8 mouse cellular contexts compared by ENCODE assay signal in genomic region chr2:84734919-84735318, GRCm38 (mm10). TPM values are rescaled to one million over a fixed set of nuclear protein-coding genes. Genes with fewer than 3 reads are reported as not detected.
DNase-seq lines count a peak whose midpoint lies in the region; ATAC-seq and TF ChIP-seq lines count a peak whose summit lies in the region.

No protein-coding gene starts in this region.

- peaks cover 62% of the 10 kb centered on the region for H3K4me1 ChIP-seq in heart, embryonic 10.5 days
- no peaks in the 10 kb centered on the region for H3K4me1 ChIP-seq in heart, adult 2 months (ENCODE audit: control insufficient read depth, insufficient read depth, low read length)
- peaks cover 82% of the 10 kb centered on the region for H3K4me1 ChIP-seq in liver, embryonic 16.5 days (ENCODE audit: control insufficient read depth, low read depth, low read length)

- no peaks in the 10 kb centered on the region for H3K9me3 ChIP-seq in heart, embryonic 10.5 days
- H3K9me3 ChIP-seq in liver, embryonic 16.5 days (replicated peaks; ENCODE audit: control insufficient read depth, low read length) = no peaks in the 10 kb centered on the region

- H3K27me3 ChIP-seq in heart, embryonic 10.5 days (ENCODE audit: insufficient read depth, poor library complexity, severe bottlenecking) = no peaks in the 10 kb centered on the region
- peaks cover 5% of the 10 kb centered on the region for H3K27me3 ChIP-seq in heart, adult 2 months (ENCODE audit: control insufficient read depth, insufficient read depth, low read length)
- H3K27me3 ChIP-seq in liver, embryonic 16.5 days (ENCODE audit: control insufficient read depth, insufficient read depth, low read depth, low read length) = no peaks in the 10 kb centered on the region; the same call in 1 of the 2 replicates

- TF ChIP-seq POLR2A in heart, adult 2 months (IDR thresholded peaks at IDR 0.05; ENCODE audit: insufficient read depth, low read depth, low read length) = no peak

- intact Hi-C loops in heart, adult 2 months (cut with DNase I) = no loop called here

- peak overlapping the region; percentile 57 for H3K4me2 ChIP-seq in liver, embryonic 16.5 days (ENCODE audit: low read depth, low read length)

- H3K79me2 ChIP-seq in heart, adult 2 months (replicated peaks; ENCODE audit: control insufficient read depth, insufficient read depth, low read length) = no peaks in the 10 kb centered on the region

- no peak for TF ChIP-seq CTCF in heart, adult 2 months (IDR thresholded peaks at IDR 0.05)

- WGBS in heart, embryonic 10.5 days = 3% methylated on average over 2 of the region's 2 CpGs
- 4% methylated on average over 2 of the region's 2 CpGs for WGBS in heart, adult 2 months
- 7% methylated on average over 2 of the region's 2 CpGs for WGBS in liver, embryonic 16.5 days (ENCODE audit: insufficient replicate concordance)

- TF ChIP-seq EP300 in heart, adult 2 months (IDR thresholded peaks at IDR 0.05; ENCODE audit: insufficient read depth, low read depth, low read length) = no peak

- no peak for DNase-seq in heart, embryonic 10.5 days (ENCODE audit: low spot score)
- DNase-seq in heart, adult 2 months = no peak
- DNase-seq in NIH3T3 (ENCODE audit: low read depth) = peak; percentile 31
- peak; percentile 13 for DNase-seq in forelimb bud, embryonic 11.5 days (ENCODE audit: low read depth, low spot score)
- DNase-seq in left cerebral cortex, adult 11 months (ENCODE audit: low spot score) = no peak
- no peak for DNase-seq in ovary, postnatal 10 days (ENCODE audit: low spot score)

- H3K36me3 ChIP-seq in heart, embryonic 10.5 days = 0 out of 2 replicates have a peak, but pooled peaks cover 1% of the 10 kb centered on the region
- no peaks in the 10 kb centered on the region for H3K36me3 ChIP-seq in heart, adult 2 months (ENCODE audit: control insufficient read depth, insufficient read depth, low read length)
- peaks cover 29% of the 10 kb centered on the region for H3K36me3 ChIP-seq in liver, embryonic 16.5 days (ENCODE audit: control insufficient read depth, insufficient read depth)

- H3K27ac ChIP-seq in heart, embryonic 10.5 days = peak overlapping the region; percentile 84
- no peak overlapping the region for H3K27ac ChIP-seq in heart, adult 2 months
- H3K27ac ChIP-seq in liver, embryonic 16.5 days (ENCODE audit: low read length) = peak overlapping the region; percentile 97

- ATAC-seq in liver, embryonic 16.5 days (ENCODE audit: low read depth) = peak; percentile 16; the same call in 1 of the 2 replicates
- ATAC-seq in CD4-positive, CD25-positive, alpha-beta regulatory T cell, adult 4 months = no peak

- H3K9ac ChIP-seq in heart, adult 2 months (ENCODE audit: low read depth, low read length) = no peak overlapping the region
- peak overlapping the region; percentile 88 for H3K9ac ChIP-seq in liver, embryonic 16.5 days (ENCODE audit: low read depth, low read length)

- peak overlapping the region; percentile 60 for H3K4me3 ChIP-seq in heart, embryonic 10.5 days
- no peak overlapping the region for H3K4me3 ChIP-seq in heart, adult 2 months
- peak overlapping the region; percentile 76 for H3K4me3 ChIP-seq in liver, embryonic 16.5 days (ENCODE audit: low read depth, low read length)

RNA-seq across cellular contexts. Expression of gene Ypel4, which starts 1.1 kb away (rescaled TPM):
- polyA plus RNA-seq in heart, embryonic 10.5 days (2016; fragmentation: Nextera tagmentation; extraction: Ambion mirVana) = 6.4 and 6.8 TPM in 2 replicates
- total RNA-seq in heart, adult 2 months (2021) = under 1 TPM; 0.44 to 0.45 TPM
- 1.5 and 1.7 TPM in 2 replicates for polyA plus RNA-seq in heart, adult 2 months (2012; rRNA removed)
- 69.6 and 79.1 TPM in 2 replicates for polyA plus RNA-seq in liver, embryonic 16.5 days (2015; fragmentation: Nextera tagmentation; extraction: Ambion mirVana)
- 1 to 10 TPM; 1.3 to 2.1 TPM for polyA plus RNA-seq in CD4-positive, CD25-positive, alpha-beta regulatory T cell, adult 4 months (2017; shearing (Covaris generic))

RNA-seq across cellular contexts. Expression of gene Clp1, which starts 7.8 kb away (rescaled TPM):
- polyA plus RNA-seq in heart, embryonic 10.5 days (2016; fragmentation: Nextera tagmentation; extraction: Ambion mirVana) = 30.0 and 42.1 TPM in 2 replicates
- total RNA-seq in heart, adult 2 months (2021) = 1 to 10 TPM; 4.0 to 4.6 TPM
- polyA plus RNA-seq in heart, adult 2 months (2012; rRNA removed) = 3.5 and 7.4 TPM in 2 replicates
- 49.7 and 56.2 TPM in 2 replicates for polyA plus RNA-seq in liver, embryonic 16.5 days (2015; fragmentation: Nextera tagmentation; extraction: Ambion mirVana)
- polyA plus RNA-seq in CD4-positive, CD25-positive, alpha-beta regulatory T cell, adult 4 months (2017; shearing (Covaris generic)) = 10 to 100 TPM; 50.3 to 54.6 TPM

RNA-seq across cellular contexts. Expression of gene Gm19426, which starts 8.5 kb away (rescaled TPM):
- polyA plus RNA-seq in heart, embryonic 10.5 days (2016; fragmentation: Nextera tagmentation; extraction: Ambion mirVana) = 6.9 and 7.3 TPM in 2 replicates
- 1 to 10 TPM; 1.8 to 2.0 TPM for total RNA-seq in heart, adult 2 months (2021)
- polyA plus RNA-seq in heart, adult 2 months (2012; rRNA removed) = 1.5 and 1.7 TPM in 2 replicates
- polyA plus RNA-seq in liver, embryonic 16.5 days (2015; fragmentation: Nextera tagmentation; extraction: Ambion mirVana) = 0.89 and 0.95 TPM in 2 replicates
- polyA plus RNA-seq in CD4-positive, CD25-positive, alpha-beta regulatory T cell, adult 4 months (2017; shearing (Covaris generic)) = not detected

RNA-seq across cellular contexts. Expression of gene Zdhhc5, which starts 19.9 kb away (rescaled TPM):
- 33.3 and 33.4 TPM in 2 replicates for polyA plus RNA-seq in heart, embryonic 10.5 days (2016; fragmentation: Nextera tagmentation; extraction: Ambion mirVana)
- 10 to 100 TPM; 62.8 to 72.5 TPM for total RNA-seq in heart, adult 2 months (2021)
- 47.6 and 61.2 TPM in 2 replicates for polyA plus RNA-seq in heart, adult 2 months (2012; rRNA removed)
- 17.7 and 18.9 TPM in 2 replicates for polyA plus RNA-seq in liver, embryonic 16.5 days (2015; fragmentation: Nextera tagmentation; extraction: Ambion mirVana)
- polyA plus RNA-seq in CD4-positive, CD25-positive, alpha-beta regulatory T cell, adult 4 months (2017; shearing (Covaris generic)) = 10 to 100 TPM; 10.1 to 12.5 TPM

RNA-seq across cellular contexts. Expression of gene Serping1, which starts 40.3 kb away (rescaled TPM):
- 22.0 and 28.5 TPM in 2 replicates for polyA plus RNA-seq in heart, embryonic 10.5 days (2016; fragmentation: Nextera tagmentation; extraction: Ambion mirVana)
- total RNA-seq in heart, adult 2 months (2021) = 10 to 100 TPM; 79.7 to 81.5 TPM
- polyA plus RNA-seq in heart, adult 2 months (2012; rRNA removed) = 268 and 301 TPM in 2 replicates
- 119 and 133 TPM in 2 replicates for polyA plus RNA-seq in liver, embryonic 16.5 days (2015; fragmentation: Nextera tagmentation; extraction: Ambion mirVana)
- polyA plus RNA-seq in CD4-positive, CD25-positive, alpha-beta regulatory T cell, adult 4 months (2017; shearing (Covaris generic)) = not detected

Comparison
In these comparisons a context has a peak if more than half of its experiments do, and no peak if none do; other contexts are left out.
1. DNase-seq: peak in NIH3T3 (single experiment) and forelimb bud, embryonic 11.5 days (single experiment); none in heart, embryonic 10.5 days (single experiment), heart, adult 2 months (0 of 2), left cerebral cortex, adult 11 months (single experiment) and ovary, postnatal 10 days (single experiment).